Comparison of ENCODE assay signal across 20 mouse cellular contexts in genomic region chr2:181125726-181126455, GRCm38 (mm10). TPM values are rescaled to one million over a fixed set of nuclear protein-coding genes. Genes with fewer than 3 reads are reported as not detected.
DNase-seq lines count a peak whose midpoint lies in the region; ATAC-seq and TF ChIP-seq lines count a peak whose summit lies in the region.
"Had no signal": no experiment of that assay in that cellular context is flagged by ENCODE, and none has a peak within 500 bp of the region (broad histone marks: within the 10 kb centered on the region; RNA-seq: fewer than 3 reads in every experiment).

No protein-coding gene starts in this region.

- ATAC-seq in lung, postnatal 0 days, result no peak
- ATAC-seq in limb, embryonic 11.5 days (ENCODE audit: insufficient number of reproducible peaks, low FRiP score, low TSS enrichment, low read depth), result no peak
- ATAC-seq: forebrain, postnatal 0 days had no signal

- no peak for TF ChIP-seq EP300 in lung, postnatal 0 days (IDR thresholded peaks at IDR 0.05)

- H3K4me3 ChIP-seq in lung, postnatal 0 days (ENCODE audit: low read depth, low read length), result no peak overlapping the region
- no peak overlapping the region for H3K4me3 ChIP-seq in limb, embryonic 11.5 days (ENCODE audit: low read depth, low read length)
- H3K4me3 ChIP-seq: heart, embryonic 12.5 days; liver, embryonic 13.5 days had no signal

- no peaks in the 10 kb centered on the region for H3K4me1 ChIP-seq in lung, postnatal 0 days (ENCODE audit: insufficient read depth, low read depth, low read length)
- H3K4me1 ChIP-seq in limb, embryonic 11.5 days (ENCODE audit: control insufficient read depth, insufficient read depth, low read length), result no peaks in the 10 kb centered on the region
- H3K4me1 ChIP-seq: heart, embryonic 12.5 days; liver, embryonic 13.5 days had no signal

- no peaks in the 10 kb centered on the region for H3K9me3 ChIP-seq in lung, postnatal 0 days (ENCODE audit: low read length)
- no peaks in the 10 kb centered on the region for H3K9me3 ChIP-seq in limb, embryonic 11.5 days (ENCODE audit: control insufficient read depth, low read length)
- H3K9me3 ChIP-seq: heart, embryonic 12.5 days; liver, embryonic 13.5 days had no signal

- H3K9ac ChIP-seq in lung, postnatal 0 days (replicated peaks; ENCODE audit: low read depth), result no peak overlapping the region
- H3K9ac ChIP-seq in limb, embryonic 11.5 days (ENCODE audit: low read length), result no peak overlapping the region
- H3K9ac ChIP-seq: forebrain, postnatal 0 days; heart, embryonic 12.5 days; liver, embryonic 13.5 days had no signal

- no peaks in the 10 kb centered on the region for H3K27me3 ChIP-seq in lung, postnatal 0 days (replicated peaks; ENCODE audit: insufficient read depth, low read length)
- no peaks in the 10 kb centered on the region; the same call in 1 of the 2 replicates for H3K27me3 ChIP-seq in limb, embryonic 11.5 days (ENCODE audit: control insufficient read depth, insufficient read depth, low read length)

- no peak overlapping the region for H3K27ac ChIP-seq in lung, postnatal 0 days (ENCODE audit: low read length)
- no peak overlapping the region for H3K27ac ChIP-seq in limb, embryonic 11.5 days (replicated peaks; ENCODE audit: low read depth, low read length)
- H3K27ac ChIP-seq: liver, embryonic 13.5 days had no signal

- WGBS in lung, postnatal 0 days, result 33% methylated on average over 7 of the region's 7 CpGs
- WGBS in limb, embryonic 11.5 days, result 50% methylated on average over 7 of the region's 7 CpGs

- DNase-seq in embryo, embryonic 10 days (ENCODE audit: low spot score), result peak; percentile 52
- no peak for DNase-seq in embryo, embryonic 9.5 days (ENCODE audit: extremely low spot score)
- peak; percentile 6 for DNase-seq in lung, postnatal 0 days (ENCODE audit: low spot score)
- no peak for DNase-seq in lung, adult 18-20 months
- peak; percentile 24 for DNase-seq in adipocyte (ENCODE audit: low spot score)
- peak; percentile 61 for DNase-seq in limb, embryonic 11.5 days (ENCODE audit: low spot score)
- DNase-seq in frontal cortex, postnatal 25 days (ENCODE audit: low spot score in 2 of 2), result no peak
- no peak for DNase-seq in thymus, postnatal 36 days
- DNase-seq: cerebellum, adult 11-12 months; forebrain, postnatal 0 days; gastrocnemius, postnatal 25 days; heart, postnatal 36 days; kidney, adult 8-10 months; layer of hippocampus, adult 9-11 months; liver, embryonic 13.5 days; lung, postnatal 14 days; right cerebral cortex, postnatal 25 days; thymus, adult 18-20 months had no signal

- H3K36me3 ChIP-seq in lung, postnatal 0 days (ENCODE audit: insufficient read depth, low read length), result no peaks in the 10 kb centered on the region
- H3K36me3 ChIP-seq in limb, embryonic 11.5 days (ENCODE audit: control insufficient read depth, insufficient read depth, low read length), result no peaks in the 10 kb centered on the region
- H3K36me3 ChIP-seq: heart, embryonic 12.5 days; liver, embryonic 13.5 days had no signal

- no peak overlapping the region for H3K4me2 ChIP-seq in lung, postnatal 0 days (replicated peaks; ENCODE audit: low read depth, low read length)
- H3K4me2 ChIP-seq in limb, embryonic 11.5 days (ENCODE audit: low read depth, severe bottlenecking), result no peak overlapping the region
- H3K4me2 ChIP-seq: heart, embryonic 12.5 days; liver, embryonic 13.5 days had no signal

- TF ChIP-seq CTCF in lung, postnatal 0 days (IDR thresholded peaks at IDR 0.05), result no peak

RNA-seq across cellular contexts. Expression of gene Kcnq2, which starts 9.2 kb away (rescaled TPM):
- 0.04 TPM in 1 of 2 replicates, not detected in the other for polyA plus RNA-seq in lung, postnatal 0 days (2015; fragmentation: Nextera tagmentation; extraction: Ambion mirVana)
- polyA plus RNA-seq in limb, embryonic 11.5 days (2014; fragmentation: Nextera tagmentation; extraction: Ambion mirVana), result 0.11 and 0.25 TPM in 2 replicates
- polyA plus RNA-seq: C2C12 had no signal

RNA-seq across cellular contexts. Expression of gene Eef1a2, which starts 30.9 kb away (rescaled TPM):
- polyA plus RNA-seq in lung, postnatal 0 days (2015; fragmentation: Nextera tagmentation; extraction: Ambion mirVana), result 0.14 and 0.20 TPM in 2 replicates
- polyA plus RNA-seq in limb, embryonic 11.5 days (2014; fragmentation: Nextera tagmentation; extraction: Ambion mirVana), result 0.13 and 0.14 TPM in 2 replicates
- polyA plus RNA-seq: liver, embryonic 13.5 days had no signal

Comparison
In these comparisons a context has a peak if more than half of its experiments do, and no peak if none do; other contexts are left out.
1. DNase-seq: peak in embryo, embryonic 10 days (single experiment), lung, postnatal 0 days (single experiment), adipocyte (single experiment) and limb, embryonic 11.5 days (single experiment); none in embryo, embryonic 9.5 days (single experiment), lung, adult 18-20 months (0 of 2), frontal cortex, postnatal 25 days (0 of 2) and thymus, postnatal 36 days (0 of 2).